Mouse (Mus musculus): ENCODE measurements around the gene Rbbp7. TPM values are rescaled to one million over a fixed set of nuclear protein-coding genes. Genes with fewer than 3 reads are reported as not detected.
"Not testable (repeated sequence)": the region's sequence is repeated elsewhere in the genome, so short reads cannot be mapped to it uniquely, and the experiment has no call there.

Rbbp7 gene
- 147 and 167 TPM in 2 replicates for total RNA-seq (2015)
- total RNA-seq (2017) = 128 and 139 TPM in 2 replicates

- ATAC-seq (ENCODE audit: poor library complexity, severe bottlenecking) = peak; percentile 95
Observed at GRCm38 (mm10) chrX:162760115-162760942, at the start of gene Rbbp7. Gene Rbbp7 (plus strand): TSS chrX:162760402.

GRCm38 (mm10) chrX:162717837-162718236 lies 42.4 kb upstream of the Rbbp7 start:
- peak; percentile 89 for ATAC-seq (ENCODE audit: poor library complexity, severe bottlenecking)

GRCm38 (mm10) chrX:162719615-162720014 lies 40.6 kb upstream of the Rbbp7 start:
- peak; percentile 74 for ATAC-seq (ENCODE audit: poor library complexity, severe bottlenecking)

- 0 out of 2 replicates have a peak, but pooled peaks have one; percentile 30 for ATAC-seq (ENCODE audit: poor library complexity, severe bottlenecking)
Observed at GRCm38 (mm10) chrX:162727367-162727777, 32.8 kb upstream of the Rbbp7 start.

GRCm38 (mm10) chrX:162727795-162728194 lies 32.4 kb upstream of the Rbbp7 start:
- ATAC-seq (ENCODE audit: poor library complexity, severe bottlenecking) = no peak

GRCm38 (mm10) chrX:162728228-162728627 lies 32.0 kb upstream of the Rbbp7 start:
- no peak for ATAC-seq (ENCODE audit: poor library complexity, severe bottlenecking)

- ATAC-seq (ENCODE audit: poor library complexity, severe bottlenecking) = no peak
Observed at GRCm38 (mm10) chrX:162730031-162730430, 30.2 kb upstream of the Rbbp7 start.

GRCm38 (mm10) chrX:162734997-162735929 lies 24.9 kb upstream of the Rbbp7 start:
- peak; percentile 90 for ATAC-seq (ENCODE audit: poor library complexity, severe bottlenecking)

- peak; percentile 50 for ATAC-seq (ENCODE audit: poor library complexity, severe bottlenecking)
Observed at GRCm38 (mm10) chrX:162736140-162736659, 24.0 kb upstream of the Rbbp7 start.

- ATAC-seq (ENCODE audit: poor library complexity, severe bottlenecking) = no peak
Observed at GRCm38 (mm10) chrX:162748696-162749420, 11.3 kb upstream of the Rbbp7 start.

- ATAC-seq (ENCODE audit: poor library complexity, severe bottlenecking) = peak; percentile 59
Observed at GRCm38 (mm10) chrX:162752418-162752817, 7.8 kb upstream of the Rbbp7 start.

- no peak for ATAC-seq (ENCODE audit: poor library complexity, severe bottlenecking)
Observed at GRCm38 (mm10) chrX:162754314-162754713, 5.9 kb upstream of the Rbbp7 start.

- ATAC-seq (ENCODE audit: poor library complexity, severe bottlenecking) = no peak
Observed at GRCm38 (mm10) chrX:162756058-162756457, 4.1 kb upstream of the Rbbp7 start.

GRCm38 (mm10) chrX:162759251-162760114 lies 719 bp upstream of the Rbbp7 start:
- 0 out of 2 replicates have a peak, but pooled peaks have one; percentile 7 for ATAC-seq (ENCODE audit: poor library complexity, severe bottlenecking)

GRCm38 (mm10) chrX:162760958-162761515 lies 835 bp downstream of the Rbbp7 start:
- ATAC-seq (ENCODE audit: poor library complexity, severe bottlenecking) = no peak

- ATAC-seq (ENCODE audit: poor library complexity, severe bottlenecking) = no peak
Observed at GRCm38 (mm10) chrX:162761716-162762395, 1.7 kb downstream of the Rbbp7 start.

GRCm38 (mm10) chrX:162770726-162771125 lies 10.5 kb downstream of the Rbbp7 start:
- ATAC-seq (ENCODE audit: poor library complexity, severe bottlenecking) = no peak

- no peak for ATAC-seq (ENCODE audit: poor library complexity, severe bottlenecking)
Observed at GRCm38 (mm10) chrX:162788372-162788771, 28.2 kb downstream of the Rbbp7 start.

GRCm38 (mm10) chrX:162791392-162791791 lies 31.2 kb downstream of the Rbbp7 start:
- ATAC-seq (ENCODE audit: poor library complexity, severe bottlenecking) = not testable (repeated sequence)
